Mouse (Mus musculus): Measurements from ENCODE around the gene D3Ertd254e.
"Not testable (repeated sequence)": the region's sequence is repeated elsewhere in the genome, so short reads cannot be mapped to it uniquely, and the experiment has no call there.

D3Ertd254e gene

DNA sequence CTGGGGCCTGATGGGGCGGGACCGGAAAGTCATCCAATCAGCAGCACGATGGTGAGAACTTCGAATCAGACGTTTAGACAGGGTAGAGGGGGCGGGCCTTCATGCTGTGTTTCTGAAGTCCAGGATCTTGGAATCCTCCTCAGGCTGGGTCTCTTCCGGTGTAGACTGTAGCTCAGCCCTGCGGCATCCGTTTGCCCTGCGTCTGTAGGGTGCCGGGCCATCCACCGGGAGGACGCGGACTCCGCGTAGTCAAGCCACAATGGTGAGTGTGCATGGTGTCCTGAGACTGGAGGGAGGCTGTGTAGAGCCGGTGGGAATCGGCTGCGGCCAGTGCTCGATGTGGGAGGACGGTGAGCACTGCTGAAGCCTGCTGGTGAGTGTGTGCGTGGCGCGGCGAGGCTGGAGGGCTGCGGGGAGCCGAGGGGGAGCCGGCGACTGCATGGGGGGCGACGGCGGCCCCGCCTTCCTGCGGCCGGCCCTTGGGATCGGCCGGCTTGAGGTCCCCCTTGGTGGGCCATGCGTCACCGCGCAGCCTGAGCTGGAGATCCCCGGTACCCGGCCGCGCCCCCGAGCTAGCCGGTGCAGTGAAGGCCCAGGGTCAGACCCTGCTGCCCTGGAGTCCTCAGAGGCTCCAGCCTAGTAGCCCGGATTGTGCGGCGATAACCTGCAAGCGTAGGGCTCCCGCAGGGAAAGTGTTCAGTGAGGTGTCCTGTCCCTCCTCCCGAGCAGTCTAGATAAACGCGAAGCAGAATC, at the start of gene D3Ertd254e:
Gene D3Ertd254e, plus strand, starts transcription at position 84 of the 753 bp plus-strand sequence.
- peak; percentile 87 to 88 for DNase-seq (ENCODE audit: low spot score in 2 of 2)

GRCm38 (mm10) chr3:36116076-36116475, 34.7 kb upstream of the D3Ertd254e start:
- DNase-seq (ENCODE audit: low spot score in 2 of 2) = no peak

DNA sequence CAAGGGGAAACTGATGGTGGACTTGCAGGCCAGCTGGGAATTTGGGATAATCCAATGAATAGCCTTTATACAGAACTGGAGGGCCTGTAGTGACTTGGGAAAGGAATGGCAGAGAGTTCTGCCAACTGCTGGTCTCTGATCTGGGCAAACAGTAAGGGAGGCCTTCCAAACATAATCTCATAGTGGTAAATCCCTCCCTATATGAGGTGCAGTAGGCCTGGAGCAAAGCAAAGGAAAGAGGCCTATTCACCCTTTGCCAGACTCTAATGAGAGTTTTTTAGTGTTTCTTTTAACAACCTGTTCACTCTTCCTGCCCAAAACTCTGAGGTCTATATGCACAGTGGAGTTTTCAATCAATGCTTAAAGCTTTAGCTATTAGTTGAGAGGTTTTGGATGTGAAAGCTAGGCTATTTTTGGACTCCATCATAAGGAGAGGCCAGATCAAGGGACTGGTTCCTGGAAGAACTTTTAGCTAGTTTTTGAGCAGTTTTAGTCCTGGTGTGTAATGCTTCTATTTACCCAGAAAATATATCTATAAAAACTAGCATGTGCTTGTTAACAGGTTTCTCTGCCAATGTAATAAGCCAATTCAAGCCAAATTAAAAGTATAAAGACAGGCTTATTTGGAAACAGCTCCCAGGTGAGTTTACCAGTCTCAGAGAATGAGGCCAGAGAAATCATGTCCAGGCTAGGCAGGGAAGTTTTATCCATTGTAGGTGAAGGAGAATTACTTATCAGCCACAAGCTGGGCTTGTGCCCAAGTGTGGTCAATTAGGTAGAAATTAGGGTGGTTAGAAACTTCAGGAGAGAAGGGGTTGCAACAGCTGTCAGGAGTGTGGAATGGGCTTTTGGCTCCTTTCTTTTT, 30.9 kb upstream of the D3Ertd254e start:
- no peak for DNase-seq (ENCODE audit: low spot score in 2 of 2)

- DNase-seq (ENCODE audit: low spot score in 2 of 2) = not testable (repeated sequence)
Observed at GRCm38 (mm10) chr3:36126176-36126575, 24.6 kb upstream of the D3Ertd254e start.

- DNase-seq (ENCODE audit: low spot score in 2 of 2) = no peak
Observed at GRCm38 (mm10) chr3:36136152-36136551, 14.7 kb upstream of the D3Ertd254e start.

- DNase-seq (ENCODE audit: low spot score in 2 of 2) = no peak
Observed at GRCm38 (mm10) chr3:36137560-36137959, 13.3 kb upstream of the D3Ertd254e start.

GRCm38 (mm10) chr3:36138171-36138660, 12.6 kb upstream of the D3Ertd254e start:
- no peak for DNase-seq (ENCODE audit: low spot score in 2 of 2)

- DNase-seq (ENCODE audit: low spot score in 2 of 2) = no peak
Observed at GRCm38 (mm10) chr3:36138996-36139395, 11.8 kb upstream of the D3Ertd254e start.

DNA sequence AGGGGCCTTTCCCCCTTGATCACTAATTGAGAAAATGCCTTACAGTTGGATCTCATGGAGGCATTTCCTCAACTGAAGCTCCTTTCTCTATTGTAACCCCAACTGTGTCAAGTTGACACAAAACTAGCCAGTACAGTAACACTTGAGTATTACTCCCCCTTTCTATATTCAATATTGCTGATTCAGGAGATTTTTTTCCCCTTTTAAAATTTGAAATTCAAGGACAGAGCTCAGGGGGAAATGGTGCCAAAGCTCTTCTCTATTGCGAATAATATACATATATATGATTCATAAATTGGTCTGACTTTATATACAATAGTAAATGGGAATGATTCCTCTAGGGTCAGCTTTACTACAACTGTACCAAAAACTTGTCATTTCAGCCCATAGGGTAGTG, 282 bp upstream of the D3Ertd254e start:
- DNase-seq (ENCODE audit: low spot score in 2 of 2) = no peak

DNA sequence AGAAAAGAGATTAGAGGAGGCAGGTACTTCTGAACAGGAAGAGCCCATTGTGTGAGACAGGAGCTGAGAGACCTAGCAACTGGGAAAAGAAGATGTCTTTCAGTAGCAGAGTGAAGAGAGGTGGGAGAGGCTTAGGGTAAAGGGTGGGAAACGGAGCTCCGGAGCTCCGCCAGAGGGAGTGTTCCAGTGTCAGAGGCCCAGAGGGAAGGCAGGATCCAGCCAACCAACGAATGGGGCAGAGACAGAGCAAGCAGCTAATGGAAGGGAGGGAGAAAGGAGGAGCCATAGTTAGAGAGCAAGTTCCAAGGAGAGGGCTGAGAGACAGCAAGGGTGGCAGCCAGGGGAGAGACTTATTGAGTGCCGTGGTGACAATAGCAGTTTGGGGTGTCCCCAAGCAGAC, 4.5 kb downstream of the D3Ertd254e start:
- no peak for DNase-seq (ENCODE audit: low spot score in 2 of 2)

DNA sequence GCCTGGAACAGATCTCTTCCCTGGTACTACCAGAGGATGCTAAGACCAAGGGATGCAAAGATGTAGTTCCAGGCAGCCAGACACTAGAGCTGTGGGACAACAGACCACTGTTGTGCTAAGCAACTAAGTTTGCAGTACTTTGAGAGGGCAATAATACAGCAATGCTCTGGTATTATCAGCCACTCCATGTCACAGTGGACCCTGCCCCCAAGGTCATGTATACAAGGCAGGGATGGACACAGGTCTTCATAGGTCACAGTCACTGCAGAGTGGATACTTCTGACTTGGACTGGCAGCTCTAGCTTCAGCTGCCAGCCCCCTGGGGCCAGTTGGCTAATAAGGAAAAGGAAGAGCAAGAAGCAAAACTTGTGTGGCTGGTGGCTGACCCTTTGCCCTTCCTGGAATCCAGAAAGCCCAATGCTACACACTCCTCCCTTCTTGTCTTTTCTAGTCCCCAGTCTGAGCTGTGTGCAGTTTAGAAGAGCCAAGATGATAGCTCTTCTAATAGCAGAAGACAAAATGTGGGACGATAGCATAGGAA, 19.9 kb downstream of the D3Ertd254e start:
- no peak for DNase-seq (ENCODE audit: low spot score in 2 of 2)

- DNase-seq (ENCODE audit: low spot score in 2 of 2) = no peak
Observed at GRCm38 (mm10) chr3:36171348-36171747, 20.5 kb downstream of the D3Ertd254e start.

DNA sequence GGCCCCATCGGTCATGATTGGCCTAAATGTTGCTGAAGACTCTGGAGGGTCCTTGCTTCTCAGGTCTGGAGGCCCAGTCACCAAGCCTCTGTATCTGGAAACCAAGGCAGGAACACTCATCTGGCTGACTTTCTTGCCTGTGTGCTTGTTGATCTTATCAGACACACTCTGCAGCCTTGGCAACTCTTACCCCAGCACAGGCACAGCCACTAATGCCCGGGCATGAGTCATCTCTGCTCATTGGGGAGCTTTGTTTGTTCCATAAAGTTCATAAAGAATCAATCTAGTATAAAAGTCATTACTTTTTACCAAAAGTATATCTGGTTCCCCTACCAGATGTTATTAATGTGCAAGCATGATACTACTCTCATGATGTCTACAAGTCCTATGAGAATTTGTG, 22.9 kb downstream of the D3Ertd254e start:
- DNase-seq (ENCODE audit: low spot score in 2 of 2) = no peak

DNA sequence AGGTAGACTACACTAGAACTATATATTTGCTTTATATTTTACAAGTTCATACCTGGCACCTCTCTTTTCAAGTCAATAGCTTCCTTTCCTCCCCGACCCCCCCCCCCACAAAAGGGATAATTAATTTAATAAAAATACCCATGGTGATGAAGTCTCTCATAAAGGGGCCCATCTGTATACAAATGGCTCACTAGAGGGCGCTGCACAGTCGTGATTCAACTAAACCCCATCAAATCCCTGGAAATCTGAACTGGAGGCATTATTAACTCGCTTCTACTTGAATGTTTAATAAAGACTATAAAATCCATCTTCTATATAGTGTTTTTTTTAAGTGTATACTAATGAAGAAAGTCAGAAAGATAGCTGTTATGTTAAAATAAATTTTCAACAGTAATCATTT, 30.7 kb downstream of the D3Ertd254e start:
- peak in 1 of 2 experiments; percentile 58 for DNase-seq (ENCODE audit: low spot score in 2 of 2)

GRCm38 (mm10) chr3:36186510-36186909, 35.7 kb downstream of the D3Ertd254e start:
- DNase-seq (ENCODE audit: low spot score in 2 of 2) = no peak

- DNase-seq (ENCODE audit: low spot score in 2 of 2) = no peak
Observed at GRCm38 (mm10) chr3:36189243-36189642, 38.4 kb downstream of the D3Ertd254e start.

GRCm38 (mm10) chr3:36201098-36201497, 50.3 kb downstream of the D3Ertd254e start:
- no peak for DNase-seq (ENCODE audit: low spot score in 2 of 2)

DNA sequence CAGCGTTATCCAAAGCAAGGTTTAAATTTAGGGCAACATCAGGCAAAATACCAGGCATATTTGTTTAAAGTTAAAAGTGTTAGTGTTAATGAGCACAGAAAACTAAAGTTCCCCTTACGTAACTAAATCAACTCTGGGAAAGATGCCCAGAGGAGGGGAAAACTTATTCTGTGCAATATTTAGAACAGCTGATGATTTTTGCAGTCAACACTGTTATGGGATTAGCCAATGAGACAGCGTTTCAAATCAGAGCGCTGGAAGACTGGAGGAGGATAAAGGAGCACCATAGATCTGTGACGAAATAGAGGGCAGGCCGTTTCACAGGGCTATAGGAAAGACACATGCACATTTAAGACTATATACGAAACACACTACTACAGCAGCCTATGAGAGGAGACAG, 52.1 kb downstream of the D3Ertd254e start:
- DNase-seq (ENCODE audit: low spot score in 2 of 2) = no peak

GRCm38 (mm10) chr3:36207520-36208264, 56.9 kb downstream of the D3Ertd254e start:
- no peak for DNase-seq (ENCODE audit: low spot score in 2 of 2)

- DNase-seq (ENCODE audit: low spot score in 2 of 2) = peak; percentile 17 to 34
Observed at GRCm38 (mm10) chr3:36209776-36210555, 59.1 kb downstream of the D3Ertd254e start.

DNA sequence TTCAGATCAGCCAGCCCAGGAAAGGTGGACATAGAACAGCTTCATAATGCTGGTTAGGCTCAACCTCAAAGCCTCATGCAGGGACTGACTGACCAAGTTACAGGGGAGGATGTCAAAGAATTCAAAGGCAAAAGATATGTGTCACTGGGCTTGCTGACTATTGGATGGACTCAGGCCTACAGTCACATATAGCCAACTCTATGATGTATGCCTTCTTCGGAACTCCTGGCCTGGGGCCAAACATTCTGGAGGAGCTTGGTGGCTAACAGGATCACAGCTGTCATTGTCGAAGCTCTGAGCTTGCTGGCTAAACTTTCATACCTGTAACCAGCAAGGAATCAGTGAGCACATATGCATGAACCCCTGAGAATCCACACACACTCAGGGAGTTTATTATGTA, 60.1 kb downstream of the D3Ertd254e start:
- DNase-seq (ENCODE audit: low spot score in 2 of 2) = no peak

Measured in frontal cortex, postnatal 14 days (tissue).